Mouse (Mus musculus): ENCODE results near the gene Itpr2.

DNA sequence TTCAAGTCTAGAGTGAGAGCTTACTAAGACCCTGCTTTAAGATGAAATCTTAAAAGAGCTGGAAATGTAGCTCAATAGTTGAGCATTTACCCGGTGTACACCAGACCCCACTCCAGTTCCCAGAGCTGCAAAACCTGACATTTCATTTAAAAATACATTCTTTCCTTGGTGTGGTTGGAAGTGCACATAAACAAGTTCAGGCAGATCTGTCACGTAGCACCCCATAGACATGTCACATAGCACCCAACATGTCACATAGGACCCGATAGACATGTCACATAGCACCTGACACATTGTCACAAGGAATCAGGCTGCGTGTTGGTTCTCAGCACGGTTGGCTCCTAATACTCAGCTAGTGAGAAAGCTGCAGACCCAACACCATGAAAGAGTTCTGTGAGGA is 33.5 kb upstream of the Itpr2 start:
- TF ChIP-seq POLR2A (IDR thresholded peaks at IDR 0.05; ENCODE audit: low read depth, low read length) (no peak), CTCF (conservative IDR thresholded peaks at IDR 0.05; ENCODE audit: insufficient read depth, insufficient read length, low read depth, low read length) (no peak)

Data from kidney, adult 2 months (tissue).